Mouse (Mus musculus) kidney, adult 18-20 months (tissue): ENCODE measurements at regions not wholly inside any gene's neighbourhood (a gene's known extent, or its start where the extent isn't known, plus 50 kb on each side); places are given as distances from the start of the nearest gene placed in this dataset.
A peak's percentile ranks its signal among the peaks of the same experiment; 100 is the strongest.

Experiments
- DNase-seq: peaks from one replicate; pipeline ENCODE4 v3.0.0; 2021

GRCm38 (mm10) chr4:46257061-46257795 lies 61.1 kb upstream of the Xpa start:
- no peak for DNase-seq

- no peak for DNase-seq
Measured at GRCm38 (mm10) chr4:46258774-46259173, 62.7 kb upstream of the Xpa start.

DNA sequence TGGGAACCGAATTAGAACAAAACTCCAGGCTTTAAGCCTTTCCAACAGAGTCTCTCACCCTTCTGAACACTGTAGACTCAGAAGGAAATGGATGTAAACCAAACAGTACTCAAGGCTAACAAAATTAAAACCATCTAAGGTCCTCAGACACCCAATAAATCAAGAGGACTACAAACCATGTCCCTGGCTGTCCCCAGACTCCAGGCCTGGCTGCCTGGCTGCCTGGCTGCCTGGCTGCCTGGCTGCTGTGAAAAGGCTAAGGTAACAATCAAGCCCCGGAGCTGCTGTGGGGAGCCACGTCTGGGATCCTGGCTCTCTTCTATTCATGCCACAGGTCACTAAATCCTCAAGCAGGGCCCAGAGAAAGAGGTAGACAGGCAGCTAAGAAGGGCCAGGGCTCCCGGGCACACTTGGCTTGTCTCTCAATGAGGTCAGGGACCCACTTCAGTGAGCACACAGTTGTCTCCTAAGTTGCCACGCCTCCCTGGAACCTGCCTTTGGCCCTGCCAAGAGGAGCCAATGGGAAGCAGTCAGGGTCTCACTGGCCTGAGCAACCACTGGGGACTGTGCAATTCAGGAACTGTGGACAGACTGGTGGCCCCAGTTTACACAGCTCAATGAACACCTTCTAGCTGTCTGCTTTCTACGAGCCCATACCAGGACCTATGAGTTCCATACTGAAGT lies 72.6 kb upstream of the Xpa start:
- no peak for DNase-seq

GRCm38 (mm10) chr4:46271066-46271465 lies 72.3 kb upstream of the Foxe1 start:
- no peak for DNase-seq

DNA sequence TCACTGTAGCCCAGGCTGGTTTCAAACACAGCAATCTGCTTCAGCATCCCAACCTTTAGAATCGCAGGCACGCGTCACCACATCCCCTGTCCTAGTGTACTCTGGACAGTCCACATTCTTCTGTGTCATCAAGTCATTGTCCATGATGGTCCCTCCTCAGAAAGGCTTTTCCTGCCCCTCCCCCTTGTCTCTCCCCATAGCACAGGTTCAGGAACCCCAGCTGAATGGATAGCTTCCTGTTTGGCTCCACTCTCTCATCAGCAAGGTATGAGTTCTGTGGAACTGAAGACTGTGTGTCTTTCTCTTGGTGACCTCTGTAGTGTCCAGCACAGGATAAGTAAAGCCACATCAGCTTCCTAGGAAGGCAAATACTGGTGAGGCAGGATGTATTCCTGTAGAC lies 67.6 kb upstream of the Foxe1 start:
- DNase-seq, result no peak

- DNase-seq, result peak; percentile 9
Measured at GRCm38 (mm10) chr4:46276851-46277581, 66.4 kb upstream of the Foxe1 start.

GRCm38 (mm10) chr4:46286955-46287354 lies 56.5 kb upstream of the Foxe1 start:
- no peak for DNase-seq

DNA sequence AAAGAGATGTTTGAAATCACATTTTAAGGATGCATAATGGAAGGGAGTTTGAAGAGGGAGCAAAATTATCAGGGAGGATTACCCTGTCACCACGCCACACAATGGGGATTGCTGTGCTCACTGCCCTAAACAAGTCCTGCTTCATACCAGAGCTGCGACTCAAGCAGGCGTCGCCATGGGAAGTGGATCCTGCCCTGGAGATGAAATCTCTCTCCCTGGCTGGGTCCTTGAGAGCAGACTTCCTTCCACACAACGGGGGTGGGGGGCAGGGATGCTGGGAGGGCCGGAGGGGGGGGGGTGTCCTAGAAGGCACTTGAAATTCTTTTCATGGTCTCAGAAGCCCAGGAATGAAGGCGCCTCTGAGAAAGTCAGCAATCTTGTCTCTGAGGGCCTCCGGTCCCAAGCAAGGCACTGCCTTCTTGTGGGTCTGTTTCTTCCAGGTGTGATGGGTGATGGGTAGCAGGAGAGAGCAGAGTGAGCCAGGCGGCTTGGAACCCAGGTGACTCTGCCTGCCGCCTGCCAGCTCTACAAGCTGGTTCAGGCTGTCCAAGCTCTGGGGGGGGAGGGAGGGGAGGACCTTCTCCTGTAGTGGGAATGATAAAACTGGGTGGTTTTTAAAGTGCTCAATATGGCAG lies 51.7 kb upstream of the Foxe1 start:
- no peak for DNase-seq
